Mouse (Mus musculus) heart, postnatal 0 days (tissue): ENCODE data around the gene Gabbr2.

ENCODE experiments used
- CTCF ChIP-seq: IDR thresholded peaks from 2 replicates; pipeline ENCODE4 v1.5.1; 2016; ENCODE audit warnings: antibody characterized with exemption, control low read depth, low read depth
- EP300 ChIP-seq: IDR thresholded peaks from 2 replicates; pipeline ENCODE4 v1.6.1; 2016; ENCODE audit warnings: antibody characterized with exemption, low read depth

DNA sequence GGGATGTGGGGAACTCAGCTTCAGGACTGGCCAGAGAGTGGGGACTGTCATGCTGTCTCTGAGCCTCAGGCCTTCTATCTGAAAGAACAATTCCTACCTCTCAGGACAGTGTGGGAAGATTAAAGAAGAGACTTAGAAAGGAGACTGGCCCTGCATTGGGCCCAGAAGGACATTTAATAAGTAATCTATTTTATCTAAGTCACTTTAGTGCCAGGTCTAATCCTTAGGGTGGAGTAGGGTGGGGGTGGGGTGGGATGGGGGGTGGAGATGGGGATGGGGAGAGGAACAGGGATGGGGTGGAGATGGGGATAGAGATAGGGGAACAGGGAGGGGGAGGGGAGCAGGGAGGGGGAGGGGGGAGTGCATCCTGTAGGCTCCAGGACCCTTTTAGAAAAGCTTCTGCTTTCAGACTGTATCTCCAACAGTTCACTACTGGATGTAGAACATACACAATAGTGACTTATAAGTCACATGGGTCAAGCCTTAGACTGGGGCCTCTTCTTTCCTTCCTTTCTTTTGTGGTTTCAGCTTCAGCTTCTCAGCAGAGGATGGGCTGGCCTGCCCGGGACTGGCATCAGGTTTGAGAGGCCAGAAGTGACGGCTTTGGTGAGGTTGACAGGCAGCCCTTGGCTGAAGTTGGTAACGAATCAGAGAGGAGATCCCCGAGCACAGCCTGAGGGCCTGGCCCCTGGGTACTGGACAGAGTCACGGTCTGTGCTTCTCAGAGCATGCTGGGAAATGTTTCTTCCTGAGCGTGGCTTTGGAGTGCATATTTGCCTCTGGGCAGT, 237.1 kb downstream of the Gabbr2 start:
- no peak for TF ChIP-seq CTCF
- TF ChIP-seq EP300: no peak
